Mouse (Mus musculus): ENCODE data around the gene Cdh1.
"Not testable (repeated sequence)": the region's sequence is repeated elsewhere in the genome, so short reads cannot be mapped to it uniquely, and the experiment has no call there.

- TF ChIP-seq CTCF, POLR2A (IDR thresholded peaks at IDR 0.05; ENCODE audit: extremely low read depth, insufficient read depth, low read length): not testable (repeated sequence)
Observed at GRCm38 (mm10) chr8:106572175-106572574, 31.0 kb upstream of the Cdh1 start.

Data from cortical plate, adult 2 months (tissue).